Mouse (Mus musculus): ENCODE measurements at regions not wholly inside any gene's neighbourhood (a gene's known extent, or its start where the extent isn't known, plus 50 kb on each side); places are given as distances from the start of the nearest gene placed in this dataset.
A peak's percentile ranks its signal among the peaks of the same experiment; 100 is the strongest.

- no peaks in the 10 kb centered on the region for H3K36me3 ChIP-seq (ENCODE audit: control insufficient read depth, insufficient read depth, low read length)
- H3K4me1 ChIP-seq (replicated peaks; ENCODE audit: control insufficient read depth, insufficient read depth, low read length), result peaks cover 12% of the 10 kb centered on the region
- H3K27ac ChIP-seq (ENCODE audit: low read depth, low read length), result no peak overlapping the region
- H3K4me2 ChIP-seq, result no peak overlapping the region
- no peak for ATAC-seq (replicated peaks; ENCODE audit: low FRiP score)
- no peak for DNase-seq (ENCODE audit: low spot score)
- H3K9me3 ChIP-seq (ENCODE audit: control insufficient read depth, low read length), result no peaks in the 10 kb centered on the region
- H3K9ac ChIP-seq (ENCODE audit: low read depth, low read length), result no peak overlapping the region
- no peak overlapping the region for H3K4me3 ChIP-seq (ENCODE audit: low read depth, low read length)
- no peaks in the 10 kb centered on the region for H3K27me3 ChIP-seq (replicated peaks; ENCODE audit: control insufficient read depth, insufficient read depth, low read length)
- WGBS, result 77% methylated on average over 12 of the region's 12 CpGs
These were observed 180.3 kb upstream of the Bmp2 start for GRCm38 (mm10) chr2:133371490-133372215.

GRCm38 (mm10) chr2:133373543-133373942 is 178.4 kb upstream of the Bmp2 start:
- H3K9ac ChIP-seq (ENCODE audit: low read depth, low read length), result no peak overlapping the region
- no peak for DNase-seq (ENCODE audit: low spot score)

GRCm38 (mm10) chr2:133381054-133381453 is 170.9 kb upstream of the Bmp2 start:
- Histone ChIP-seq H3K9ac (ENCODE audit: low read depth, low read length) (no peak overlapping the region), H3K4me3 (ENCODE audit: low read depth, low read length) (no peak overlapping the region), H3K27me3 (replicated peaks; ENCODE audit: control insufficient read depth, insufficient read depth, low read length) (no peaks in the 10 kb centered on the region), H3K9me3 (ENCODE audit: control insufficient read depth, low read length) (no peaks in the 10 kb centered on the region), H3K4me2 (no peak overlapping the region), H3K27ac (ENCODE audit: low read depth, low read length) (no peak overlapping the region), H3K4me1 (replicated peaks; ENCODE audit: control insufficient read depth, insufficient read depth, low read length) (no peaks in the 10 kb centered on the region; the same call in 1 of the 2 replicates), H3K36me3 (ENCODE audit: control insufficient read depth, insufficient read depth, low read length) (no peaks in the 10 kb centered on the region)
- ATAC-seq (replicated peaks; ENCODE audit: low FRiP score), result 0 out of 2 replicates have a peak, but pooled peaks have one; percentile 35
- 55% methylated on average over 3 of the region's 3 CpGs for WGBS
- no peak for DNase-seq (ENCODE audit: low spot score)

More at GRCm38 (mm10) chr2:133373543-133373942, 178.4 kb upstream of the Bmp2 start:
- peak; percentile 92 for ATAC-seq (replicated peaks; ENCODE audit: low FRiP score)
- 19% methylated on average over 4 of the region's 4 CpGs for WGBS
- H3K36me3 ChIP-seq (ENCODE audit: control insufficient read depth, insufficient read depth, low read length), result no peaks in the 10 kb centered on the region
- no peak overlapping the region for H3K4me2 ChIP-seq
- H3K27ac ChIP-seq (ENCODE audit: low read depth, low read length), result no peak overlapping the region
- no peaks in the 10 kb centered on the region for H3K27me3 ChIP-seq (replicated peaks; ENCODE audit: control insufficient read depth, insufficient read depth, low read length)
- peaks cover 12% of the 10 kb centered on the region for H3K4me1 ChIP-seq (replicated peaks; ENCODE audit: control insufficient read depth, insufficient read depth, low read length)
- H3K4me3 ChIP-seq (ENCODE audit: low read depth, low read length), result no peak overlapping the region
- no peaks in the 10 kb centered on the region for H3K9me3 ChIP-seq (ENCODE audit: control insufficient read depth, low read length)

GRCm38 (mm10) chr2:133383135-133383920 is 168.6 kb upstream of the Bmp2 start:
- Histone ChIP-seq H3K4me2 (no peak overlapping the region), H3K27me3 (replicated peaks; ENCODE audit: control insufficient read depth, insufficient read depth, low read length) (no peaks in the 10 kb centered on the region), H3K4me1 (replicated peaks; ENCODE audit: control insufficient read depth, insufficient read depth, low read length) (no peaks in the 10 kb centered on the region; the same call in 1 of the 2 replicates), H3K9ac (ENCODE audit: low read depth, low read length) (no peak overlapping the region), H3K4me3 (ENCODE audit: low read depth, low read length) (no peak overlapping the region), H3K36me3 (ENCODE audit: control insufficient read depth, insufficient read depth, low read length) (no peaks in the 10 kb centered on the region), H3K9me3 (ENCODE audit: control insufficient read depth, low read length) (no peaks in the 10 kb centered on the region), H3K27ac (ENCODE audit: low read depth, low read length) (no peak overlapping the region)
- WGBS, result 83% methylated on average over 3 of the region's 3 CpGs
- peak; percentile 8 for DNase-seq (ENCODE audit: low spot score)
- ATAC-seq (replicated peaks; ENCODE audit: low FRiP score), result no peak

- ATAC-seq (replicated peaks; ENCODE audit: low FRiP score) (no peak), DNase-seq (ENCODE audit: low spot score) (no peak)
- Histone ChIP-seq H3K27ac (ENCODE audit: low read depth, low read length) (no peak overlapping the region), H3K4me3 (ENCODE audit: low read depth, low read length) (no peak overlapping the region), H3K36me3 (ENCODE audit: control insufficient read depth, insufficient read depth, low read length) (no peaks in the 10 kb centered on the region), H3K9ac (ENCODE audit: low read depth, low read length) (no peak overlapping the region), H3K9me3 (ENCODE audit: control insufficient read depth, low read length) (no peaks in the 10 kb centered on the region), H3K4me1 (replicated peaks; ENCODE audit: control insufficient read depth, insufficient read depth, low read length) (no peaks in the 10 kb centered on the region), H3K27me3 (replicated peaks; ENCODE audit: control insufficient read depth, insufficient read depth, low read length) (no peaks in the 10 kb centered on the region), H3K4me2 (no peak overlapping the region)
- WGBS, result 63% methylated on average over 2 of the region's 2 CpGs
These were observed 166.7 kb upstream of the Bmp2 start for GRCm38 (mm10) chr2:133385297-133385696.

GRCm38 (mm10) chr2:133387349-133387748 is 164.6 kb upstream of the Bmp2 start:
- WGBS, result 80% methylated on average over 3 of the region's 3 CpGs
- Histone ChIP-seq H3K9ac (ENCODE audit: low read depth, low read length) (no peak overlapping the region), H3K27me3 (replicated peaks; ENCODE audit: control insufficient read depth, insufficient read depth, low read length) (no peaks in the 10 kb centered on the region), H3K36me3 (ENCODE audit: control insufficient read depth, insufficient read depth, low read length) (no peaks in the 10 kb centered on the region), H3K4me3 (ENCODE audit: low read depth, low read length) (no peak overlapping the region), H3K27ac (ENCODE audit: low read depth, low read length) (no peak overlapping the region), H3K9me3 (ENCODE audit: control insufficient read depth, low read length) (no peaks in the 10 kb centered on the region), H3K4me2 (no peak overlapping the region), H3K4me1 (replicated peaks; ENCODE audit: control insufficient read depth, insufficient read depth, low read length) (no peaks in the 10 kb centered on the region)
- ATAC-seq (replicated peaks; ENCODE audit: low FRiP score), result no peak
- DNase-seq (ENCODE audit: low spot score), result no peak

- no peaks in the 10 kb centered on the region for H3K4me1 ChIP-seq (replicated peaks; ENCODE audit: control insufficient read depth, insufficient read depth, low read length)
- 85% methylated on average over 9 of the region's 9 CpGs for WGBS
- no peaks in the 10 kb centered on the region for H3K36me3 ChIP-seq (ENCODE audit: control insufficient read depth, insufficient read depth, low read length)
- no peaks in the 10 kb centered on the region for H3K27me3 ChIP-seq (replicated peaks; ENCODE audit: control insufficient read depth, insufficient read depth, low read length)
- no peaks in the 10 kb centered on the region for H3K9me3 ChIP-seq (ENCODE audit: control insufficient read depth, low read length)
- no peak for ATAC-seq (replicated peaks; ENCODE audit: low FRiP score)
- H3K4me2 ChIP-seq, result no peak overlapping the region
- no peak overlapping the region for H3K9ac ChIP-seq (ENCODE audit: low read depth, low read length)
- H3K27ac ChIP-seq (ENCODE audit: low read depth, low read length), result no peak overlapping the region
- DNase-seq (ENCODE audit: low spot score), result no peak
- H3K4me3 ChIP-seq (ENCODE audit: low read depth, low read length), result no peak overlapping the region
These were observed 159.7 kb upstream of the Bmp2 start for GRCm38 (mm10) chr2:133392298-133392697.

GRCm38 (mm10) chr2:133397566-133397965 is 154.4 kb upstream of the Bmp2 start:
- H3K27ac ChIP-seq (ENCODE audit: low read depth, low read length), result no peak overlapping the region
- H3K4me1 ChIP-seq (replicated peaks; ENCODE audit: control insufficient read depth, insufficient read depth, low read length), result peaks cover 4% of the 10 kb centered on the region; the same call in 1 of the 2 replicates
- no peak overlapping the region for H3K4me2 ChIP-seq
- no peak overlapping the region for H3K4me3 ChIP-seq (ENCODE audit: low read depth, low read length)
- no peak for ATAC-seq (replicated peaks; ENCODE audit: low FRiP score)
- H3K36me3 ChIP-seq (ENCODE audit: control insufficient read depth, insufficient read depth, low read length), result no peaks in the 10 kb centered on the region
- no peaks in the 10 kb centered on the region for H3K9me3 ChIP-seq (ENCODE audit: control insufficient read depth, low read length)
- DNase-seq (ENCODE audit: low spot score), result no peak
- WGBS, result 16% methylated on average over 2 of the region's 2 CpGs
- no peaks in the 10 kb centered on the region for H3K27me3 ChIP-seq (replicated peaks; ENCODE audit: control insufficient read depth, insufficient read depth, low read length)
- no peak overlapping the region for H3K9ac ChIP-seq (ENCODE audit: low read depth, low read length)
